Mouse (Mus musculus): ENCODE measurements at regions not wholly inside any gene's neighbourhood (a gene's known extent, or its start where the extent isn't known, plus 50 kb on each side); places are given as distances from the start of the nearest gene placed in this dataset.
A peak's percentile ranks its signal among the peaks of the same experiment; 100 is the strongest.

DNA sequence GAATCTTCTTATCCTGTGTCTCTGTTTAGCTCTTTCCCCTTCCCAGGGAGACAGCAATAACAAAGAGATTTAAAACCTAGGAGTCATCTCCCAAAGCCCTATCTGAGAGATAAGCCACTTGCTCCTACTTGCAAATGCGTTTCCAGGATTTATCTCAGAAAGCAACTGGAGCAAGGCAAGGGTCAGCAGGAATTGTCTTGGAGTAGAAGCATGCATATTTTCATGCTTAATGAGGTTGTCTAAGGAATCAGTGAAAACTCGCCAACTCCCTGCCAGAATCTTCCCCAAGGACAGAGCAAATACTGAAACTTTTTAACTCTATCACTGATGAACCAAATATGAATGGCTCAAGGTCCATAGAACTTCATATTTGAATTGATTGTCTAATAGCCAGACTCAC, 234.6 kb upstream of the Cd180 start:
- WGBS = 17% methylated on average over 2 of the region's 2 CpGs
- ATAC-seq (ENCODE audit: low FRiP score, low read depth) = no peak

GRCm38 (mm10) chr13:102463993-102464392, 229.4 kb upstream of the Cd180 start:
- 88% methylated on average over 2 of the region's 2 CpGs for WGBS
- Histone ChIP-seq H3K9ac (replicated peaks) (no peak overlapping the region), H3K36me3 (no peaks in the 10 kb centered on the region), H3K4me3 (no peak overlapping the region), H3K9me3 (no peaks in the 10 kb centered on the region), H3K4me1 (no peaks in the 10 kb centered on the region), H3K27me3 (0 out of 2 replicates have a peak, but pooled peaks cover 3% of the 10 kb centered on the region), H3K4me2 (replicated peaks) (no peak overlapping the region), H3K27ac (replicated peaks) (no peak overlapping the region)
- ATAC-seq (ENCODE audit: low FRiP score, low read depth) = no peak

More for the DNA sequence above, 234.6 kb upstream of the Cd180 start:
- peaks cover 17% of the 10 kb centered on the region for H3K27me3 ChIP-seq
- no peaks in the 10 kb centered on the region for H3K9me3 ChIP-seq
- no peak overlapping the region for H3K27ac ChIP-seq (replicated peaks)
- H3K9ac ChIP-seq (replicated peaks) = no peak overlapping the region
- no peak overlapping the region for H3K4me2 ChIP-seq (replicated peaks)
- no peaks in the 10 kb centered on the region for H3K36me3 ChIP-seq
- H3K4me1 ChIP-seq = no peaks in the 10 kb centered on the region
- no peak overlapping the region for H3K4me3 ChIP-seq

DNA sequence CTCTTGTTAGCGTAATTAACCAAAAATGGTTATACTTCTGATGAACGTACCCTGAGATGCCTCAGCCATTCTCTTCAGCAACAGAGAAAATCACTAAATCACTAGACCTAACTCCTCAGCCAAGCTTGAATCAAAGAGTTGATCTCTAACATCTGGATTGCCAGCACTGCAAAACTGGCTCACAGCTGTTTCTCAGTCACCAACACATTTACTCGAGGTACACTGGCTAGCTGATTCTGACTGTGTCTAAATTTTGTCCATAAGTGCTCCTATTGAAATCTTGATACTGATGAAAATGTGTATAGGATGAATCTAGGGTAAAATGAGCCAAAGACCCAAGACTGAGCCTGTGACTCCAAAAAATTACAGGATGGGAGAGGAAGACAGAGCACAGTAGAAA, 211.5 kb upstream of the Cd180 start:
- no peaks in the 10 kb centered on the region for H3K36me3 ChIP-seq
- no peak overlapping the region for H3K9ac ChIP-seq (replicated peaks)
- no peak overlapping the region for H3K27ac ChIP-seq (replicated peaks)
- 91% methylated on average over 3 of the region's 3 CpGs for WGBS
- no peaks in the 10 kb centered on the region for H3K9me3 ChIP-seq
- H3K4me1 ChIP-seq = peaks cover 6% of the 10 kb centered on the region; the same call in 1 of the 2 replicates
- H3K4me2 ChIP-seq (replicated peaks) = no peak overlapping the region
- no peak for ATAC-seq (ENCODE audit: low FRiP score, low read depth)
- H3K4me3 ChIP-seq = no peak overlapping the region
- H3K27me3 ChIP-seq = no peaks in the 10 kb centered on the region

DNA sequence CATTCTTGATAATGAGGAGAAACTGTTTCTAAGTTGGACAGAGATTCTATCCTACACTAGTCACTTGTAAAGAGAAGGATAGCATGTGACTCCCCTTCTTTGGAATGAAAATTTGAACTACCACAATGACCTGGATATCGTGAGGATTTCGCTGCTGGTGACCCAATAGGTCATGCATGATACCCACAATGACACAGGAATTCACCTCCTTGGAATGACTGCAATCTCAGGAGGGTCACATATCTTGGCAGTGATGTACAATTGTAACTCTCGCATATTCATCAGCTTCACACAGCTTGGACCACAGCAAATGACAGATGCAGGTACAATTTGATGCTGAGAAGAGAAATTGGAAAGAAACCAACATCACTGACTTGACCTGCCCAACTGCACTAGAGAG, 210.9 kb upstream of the Cd180 start:
- no peak overlapping the region for H3K27ac ChIP-seq (replicated peaks)
- no peak overlapping the region for H3K4me3 ChIP-seq
- no peaks in the 10 kb centered on the region for H3K36me3 ChIP-seq
- H3K4me2 ChIP-seq (replicated peaks) = no peak overlapping the region
- H3K4me1 ChIP-seq = peaks cover 6% of the 10 kb centered on the region; the same call in 1 of the 2 replicates
- no peaks in the 10 kb centered on the region for H3K9me3 ChIP-seq
- 81% methylated on average over 3 of the region's 3 CpGs for WGBS
- no peak for ATAC-seq (ENCODE audit: low FRiP score, low read depth)
- H3K9ac ChIP-seq (replicated peaks) = no peak overlapping the region
- no peaks in the 10 kb centered on the region for H3K27me3 ChIP-seq

GRCm38 (mm10) chr13:102487416-102488097, 205.8 kb upstream of the Cd180 start:
- H3K36me3 ChIP-seq = no peaks in the 10 kb centered on the region
- H3K27me3 ChIP-seq = no peaks in the 10 kb centered on the region
- ATAC-seq (ENCODE audit: low FRiP score, low read depth) = peak; percentile 71
- WGBS = 27% methylated on average over 4 of the region's 4 CpGs
- no peak overlapping the region for H3K4me3 ChIP-seq
- no peaks in the 10 kb centered on the region for H3K9me3 ChIP-seq
- H3K9ac ChIP-seq (replicated peaks) = no peak overlapping the region
- no peak overlapping the region for H3K27ac ChIP-seq (replicated peaks)
- H3K4me2 ChIP-seq (replicated peaks) = no peak overlapping the region
- peaks cover 5% of the 10 kb centered on the region; the same call in 1 of the 2 replicates for H3K4me1 ChIP-seq

DNA sequence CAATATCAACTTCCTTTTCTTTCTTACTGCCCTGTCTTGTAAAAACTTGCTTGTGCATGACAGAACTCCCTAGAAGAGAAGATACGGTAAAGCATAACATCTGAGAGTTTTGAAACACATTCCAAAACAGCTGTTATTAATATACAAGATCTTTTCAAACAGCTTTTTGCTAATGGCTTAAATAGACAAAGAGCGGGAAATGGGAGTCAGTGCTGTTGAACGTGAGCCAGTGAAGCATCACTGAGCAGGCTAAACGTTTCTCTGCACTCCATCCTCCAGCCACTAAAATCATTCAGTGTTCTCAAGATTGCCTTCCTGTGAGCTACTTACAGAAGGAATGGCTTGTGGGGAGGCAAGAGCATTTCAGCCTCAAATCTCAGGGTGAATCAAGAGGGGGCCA, 202.0 kb upstream of the Cd180 start:
- Histone ChIP-seq H3K9me3 (no peaks in the 10 kb centered on the region), H3K27ac (replicated peaks) (no peak overlapping the region), H3K4me1 (peaks cover 5% of the 10 kb centered on the region; the same call in 1 of the 2 replicates), H3K4me2 (replicated peaks) (no peak overlapping the region), H3K9ac (replicated peaks) (no peak overlapping the region), H3K4me3 (no peak overlapping the region), H3K36me3 (no peaks in the 10 kb centered on the region), H3K27me3 (no peaks in the 10 kb centered on the region)
- WGBS = 85% methylated on average over 4 of the region's 4 CpGs
- ATAC-seq (ENCODE audit: low FRiP score, low read depth) = no peak

DNA sequence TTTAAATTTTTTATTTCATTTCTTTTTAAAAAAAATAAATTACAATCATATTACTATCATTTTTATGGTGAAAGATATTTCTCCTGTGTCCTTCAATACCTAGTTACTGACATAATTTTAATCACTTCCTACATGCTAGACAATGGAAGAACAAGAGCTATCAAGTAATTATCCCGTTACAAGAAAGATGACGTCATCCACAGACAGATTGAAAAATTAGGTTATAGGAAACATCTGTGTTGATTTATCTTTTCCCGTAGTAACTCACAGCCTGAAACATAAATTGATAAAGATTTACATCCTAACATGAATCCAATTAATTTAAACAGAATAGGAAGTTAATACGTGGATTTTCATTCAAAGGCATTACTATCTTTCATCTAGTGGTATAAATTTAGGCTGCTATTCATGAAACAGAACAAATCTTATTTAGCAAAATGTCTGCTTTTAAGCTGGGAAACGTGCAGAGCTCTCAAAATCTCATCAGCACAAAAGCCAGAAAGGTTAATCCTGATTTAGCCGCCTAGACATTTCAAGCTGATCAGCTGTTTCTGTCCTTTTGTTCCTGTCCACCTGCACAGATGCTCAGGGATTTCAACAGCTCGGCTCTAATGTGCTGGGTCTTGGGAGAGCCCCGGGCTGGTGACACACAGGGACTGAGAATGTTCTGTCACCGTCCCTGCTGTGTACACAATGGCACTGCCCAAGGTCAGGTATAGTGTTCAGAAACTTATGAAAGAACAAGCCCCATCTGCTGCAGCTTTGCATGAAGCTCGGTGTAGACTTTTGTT, 189.0 kb upstream of the Cd180 start:
- Histone ChIP-seq H3K9ac (replicated peaks) (no peak overlapping the region), H3K4me1 (peaks cover 6% of the 10 kb centered on the region; the same call in 1 of the 2 replicates), H3K36me3 (no peaks in the 10 kb centered on the region), H3K27me3 (0 out of 2 replicates have a peak, but pooled peaks cover 4% of the 10 kb centered on the region), H3K4me3 (no peak overlapping the region), H3K27ac (replicated peaks) (no peak overlapping the region), H3K9me3 (no peaks in the 10 kb centered on the region), H3K4me2 (replicated peaks) (no peak overlapping the region)
- 19% methylated on average over 10 of the region's 10 CpGs for WGBS
- ATAC-seq (ENCODE audit: low FRiP score, low read depth) = peak; percentile 89

DNA sequence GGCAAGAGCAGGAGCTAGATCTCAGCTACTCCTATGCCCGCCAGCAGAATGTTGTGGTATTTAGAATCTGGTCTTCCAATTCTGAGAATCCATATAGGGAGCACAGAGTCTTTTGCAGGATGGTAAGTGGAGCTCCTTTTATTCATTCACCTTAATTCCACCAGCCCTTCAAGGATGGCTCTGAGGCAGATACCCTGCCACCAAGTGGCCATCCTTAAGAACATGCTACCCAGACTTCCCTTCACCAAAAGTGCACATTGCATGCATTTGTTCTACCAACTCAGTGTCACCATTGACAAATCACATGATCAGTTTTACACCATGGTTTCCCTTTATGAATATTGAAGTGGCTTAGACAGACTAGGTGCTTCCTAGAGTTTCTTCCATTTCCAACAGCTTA, 186.1 kb upstream of the Cd180 start:
- H3K4me2 ChIP-seq (replicated peaks) = no peak overlapping the region
- H3K27ac ChIP-seq (replicated peaks) = no peak overlapping the region
- WGBS = 60% methylated on average over 1 of the region's 1 CpGs
- ATAC-seq (ENCODE audit: low FRiP score, low read depth) = no peak
- H3K9me3 ChIP-seq = no peaks in the 10 kb centered on the region
- no peaks in the 10 kb centered on the region for H3K36me3 ChIP-seq
- H3K4me3 ChIP-seq = no peak overlapping the region
- H3K27me3 ChIP-seq = 0 out of 2 replicates have a peak, but pooled peaks cover 4% of the 10 kb centered on the region
- peaks cover 6% of the 10 kb centered on the region; the same call in 1 of the 2 replicates for H3K4me1 ChIP-seq
- no peak overlapping the region for H3K9ac ChIP-seq (replicated peaks)

DNA sequence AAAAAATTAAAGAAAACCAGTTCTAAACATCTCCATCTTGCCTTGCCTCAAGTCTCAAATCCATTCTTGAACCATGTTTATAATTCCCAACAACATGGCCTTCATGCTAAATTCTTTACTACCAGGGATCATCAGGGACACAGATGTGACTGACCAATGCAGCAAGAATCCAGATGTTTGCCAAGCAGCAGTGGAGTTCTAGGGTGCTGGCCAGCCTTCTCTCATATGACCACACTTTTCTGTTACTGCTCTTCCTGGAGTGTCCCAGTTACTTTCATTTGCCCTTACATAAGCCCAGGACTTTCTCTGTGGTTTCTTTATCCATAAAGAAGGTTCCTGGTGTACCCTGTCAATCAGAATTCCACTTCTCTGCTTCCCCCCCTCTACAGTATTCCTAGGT, 185.4 kb upstream of the Cd180 start:
- no peak for ATAC-seq (ENCODE audit: low FRiP score, low read depth)
- no peaks in the 10 kb centered on the region for H3K9me3 ChIP-seq
- H3K36me3 ChIP-seq = no peaks in the 10 kb centered on the region
- H3K27me3 ChIP-seq = 0 out of 2 replicates have a peak, but pooled peaks cover 4% of the 10 kb centered on the region
- H3K4me1 ChIP-seq = peaks cover 6% of the 10 kb centered on the region; the same call in 1 of the 2 replicates
- no peak overlapping the region for H3K4me3 ChIP-seq
- H3K9ac ChIP-seq (replicated peaks) = no peak overlapping the region
- H3K4me2 ChIP-seq (replicated peaks) = no peak overlapping the region
- no peak overlapping the region for H3K27ac ChIP-seq (replicated peaks)

DNA sequence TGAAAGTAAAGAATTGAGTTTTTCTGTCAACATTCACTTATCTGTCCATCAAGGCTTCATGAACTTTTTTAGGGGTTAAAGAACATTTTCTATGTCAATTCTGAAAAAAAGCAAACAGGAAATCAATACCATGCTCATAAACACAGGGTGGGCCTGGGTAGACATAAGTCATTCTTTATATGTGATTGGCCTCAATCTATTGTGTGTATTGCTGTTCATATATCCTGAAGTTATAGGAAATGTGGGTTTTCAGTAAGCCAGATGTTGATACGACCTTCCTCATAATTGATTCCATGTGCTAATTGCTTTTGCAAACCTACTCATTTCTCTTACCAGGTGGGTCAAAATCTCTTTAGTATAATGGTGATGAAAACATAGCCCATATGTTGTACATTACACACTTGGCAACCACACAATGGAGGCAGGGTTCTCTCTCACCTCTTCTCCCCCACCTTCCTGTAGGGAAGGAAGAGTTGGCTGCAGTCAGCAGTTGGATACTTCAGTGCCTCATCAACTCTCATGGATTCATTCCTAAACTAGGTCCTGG, 182.6 kb upstream of the Cd180 start:
- Histone ChIP-seq H3K27ac (replicated peaks) (no peak overlapping the region), H3K4me3 (no peak overlapping the region), H3K4me2 (replicated peaks) (no peak overlapping the region), H3K4me1 (no peaks in the 10 kb centered on the region), H3K27me3 (0 out of 2 replicates have a peak, but pooled peaks cover 4% of the 10 kb centered on the region), H3K9ac (replicated peaks) (no peak overlapping the region), H3K36me3 (no peaks in the 10 kb centered on the region), H3K9me3 (no peaks in the 10 kb centered on the region)
- WGBS = 68% methylated on average over 1 of the region's 1 CpGs
- ATAC-seq (ENCODE audit: low FRiP score, low read depth) = no peak

DNA sequence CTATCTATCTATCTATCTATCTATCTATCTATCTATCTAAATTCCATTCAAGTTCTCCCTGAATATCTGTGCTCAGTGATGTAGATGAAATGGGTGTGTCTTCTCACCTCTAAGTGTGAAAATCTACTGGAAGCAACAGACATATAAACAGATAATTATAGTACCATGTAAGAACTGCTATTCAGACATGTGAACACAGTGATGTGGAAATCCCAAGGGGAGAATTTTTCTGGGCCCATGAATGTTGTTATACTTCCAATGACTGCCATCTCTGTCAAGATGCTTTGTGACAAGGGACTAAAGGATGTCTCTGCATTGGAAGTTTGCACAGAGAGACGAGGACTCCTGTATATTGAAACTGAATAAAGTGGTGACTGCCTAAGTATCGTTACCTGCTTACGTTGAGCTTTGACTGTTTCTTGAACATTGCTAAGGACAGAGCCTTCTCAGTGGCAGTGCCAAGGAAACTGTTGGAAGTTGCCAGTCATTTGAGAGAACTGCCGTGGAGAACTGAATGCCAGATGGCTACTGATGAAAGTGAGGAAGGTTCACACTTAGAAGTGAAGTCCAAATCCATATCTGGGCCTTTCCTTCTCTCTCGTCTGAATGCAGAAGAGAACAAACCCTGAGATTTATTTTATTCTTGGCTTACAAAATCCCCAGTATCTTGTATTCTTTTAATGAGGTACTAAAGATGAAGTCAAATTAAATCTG, 175.0 kb upstream of the Cd180 start:
- WGBS = 90% methylated on average over 5 of the region's 5 CpGs
- H3K9ac ChIP-seq (replicated peaks) = no peak overlapping the region
- H3K4me2 ChIP-seq (replicated peaks) = no peak overlapping the region
- no peak overlapping the region for H3K4me3 ChIP-seq
- no peaks in the 10 kb centered on the region for H3K9me3 ChIP-seq
- H3K4me1 ChIP-seq = no peaks in the 10 kb centered on the region
- no peak overlapping the region for H3K27ac ChIP-seq (replicated peaks)
- H3K27me3 ChIP-seq = no peaks in the 10 kb centered on the region
- no peaks in the 10 kb centered on the region for H3K36me3 ChIP-seq
- ATAC-seq (ENCODE audit: low FRiP score, low read depth) = no peak

GRCm38 (mm10) chr13:102521427-102521826, 171.9 kb upstream of the Cd180 start:
- H3K9me3 ChIP-seq = no peaks in the 10 kb centered on the region
- WGBS = 41% methylated on average over 1 of the region's 1 CpGs
- H3K36me3 ChIP-seq = no peaks in the 10 kb centered on the region
- no peak overlapping the region for H3K4me2 ChIP-seq (replicated peaks)
- no peak overlapping the region for H3K27ac ChIP-seq (replicated peaks)
- no peak overlapping the region for H3K9ac ChIP-seq (replicated peaks)
- H3K4me3 ChIP-seq = no peak overlapping the region
- ATAC-seq (ENCODE audit: low FRiP score, low read depth) = no peak
- H3K4me1 ChIP-seq = no peaks in the 10 kb centered on the region
- H3K27me3 ChIP-seq = no peaks in the 10 kb centered on the region

Measured in midbrain, embryonic 12.5 days (tissue).